ENCODE assay signal across 7 mouse cellular contexts in the genomic region with DNA sequence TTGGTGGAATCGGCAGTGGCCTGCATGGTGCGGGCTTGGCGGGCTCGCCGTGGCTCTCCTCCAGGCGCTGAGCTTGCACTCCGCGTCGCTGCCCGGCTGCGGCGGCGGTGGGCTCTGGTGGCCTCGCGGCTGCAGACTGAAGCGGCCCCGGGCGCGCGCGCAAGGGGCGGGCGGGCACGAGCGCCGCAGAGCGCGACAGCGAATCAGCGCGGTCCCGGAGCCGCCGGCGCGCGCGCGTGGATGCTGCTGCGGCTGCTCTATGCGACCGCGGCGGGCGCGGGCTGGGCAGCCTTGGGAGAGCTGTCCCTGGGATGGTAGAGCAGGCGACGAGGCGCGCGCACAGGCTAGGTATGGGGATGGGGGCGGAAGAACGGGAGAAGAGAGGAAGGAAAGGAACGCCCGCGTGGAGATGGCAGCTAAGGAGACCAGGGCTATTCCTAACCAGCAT. TPM values are rescaled to one million over a fixed set of nuclear protein-coding genes. Genes with fewer than 3 reads are reported as not detected.
DNase-seq lines count a peak whose midpoint lies in the region; ATAC-seq and TF ChIP-seq lines count a peak whose summit lies in the region.

No protein-coding gene starts in this region.

- no peaks in the 10 kb centered on the region for H3K9me3 ChIP-seq in hindbrain, embryonic 14.5 days (ENCODE audit: control insufficient read depth, low read length)
- H3K9me3 ChIP-seq in midbrain, embryonic 14.5 days (ENCODE audit: control insufficient read depth, low read length) = no peaks in the 10 kb centered on the region
- no peaks in the 10 kb centered on the region for H3K9me3 ChIP-seq in stomach, postnatal 0 days (ENCODE audit: control insufficient read depth, low read length)

- intact Hi-C loops in left cerebral cortex, postnatal 36 days (cut with DNase I) = loop anchor here (2.0 to 5.0 kb wide), 4 partner anchors 134 to 524 kb away; partner anchors contain the start of genes Jkamp, L3hypdh and Rtn1

- peak overlapping the region; percentile 64 for H3K4me3 ChIP-seq in hindbrain, embryonic 14.5 days (replicated peaks; ENCODE audit: low read length)
- H3K4me3 ChIP-seq in midbrain, embryonic 14.5 days (replicated peaks; ENCODE audit: low read depth, low read length) = peak overlapping the region; percentile 76
- peak overlapping the region; percentile 45 for H3K4me3 ChIP-seq in stomach, postnatal 0 days (ENCODE audit: low read depth, low read length)

- under 1% methylated on average over 55 of the region's 56 CpGs for WGBS in hindbrain, embryonic 14.5 days
- under 1% methylated on average over 54 of the region's 56 CpGs for WGBS in midbrain, embryonic 14.5 days
- WGBS in stomach, postnatal 0 days = under 1% methylated on average over 56 of the region's 56 CpGs

- no peak for TF ChIP-seq EP300 in stomach, postnatal 0 days (optimal IDR thresholded peaks at IDR 0.05)

- ATAC-seq in hindbrain, embryonic 14.5 days (ENCODE audit: low FRiP score) = peak; percentile 96
- peak; percentile 95 for ATAC-seq in midbrain, embryonic 14.5 days (ENCODE audit: low FRiP score, low TSS enrichment)
- peak; percentile 75 for ATAC-seq in stomach, postnatal 0 days (ENCODE audit: low FRiP score, low TSS enrichment)

- H3K4me2 ChIP-seq in hindbrain, embryonic 14.5 days (replicated peaks) = peak overlapping the region; percentile 86
- peak overlapping the region; percentile 81 for H3K4me2 ChIP-seq in midbrain, embryonic 14.5 days (ENCODE audit: low read length)
- peak overlapping the region; percentile 88 for H3K4me2 ChIP-seq in stomach, postnatal 0 days (replicated peaks; ENCODE audit: low read depth)

- peak; percentile 95 for DNase-seq in brain, adult 2 months (ENCODE audit: low read depth, low spot score)
- DNase-seq in cerebellum, postnatal 36 days = peak; percentile 85 to 90
- peak; percentile 83 to 86 for DNase-seq in frontal cortex, postnatal 36 days (ENCODE audit: low spot score in 2 of 2)
- peak; percentile 95 for DNase-seq in hindbrain, embryonic 14.5 days (ENCODE audit: low spot score)
- DNase-seq in left cerebral cortex, postnatal 36 days (ENCODE audit: low spot score in 2 of 2) = peak; percentile 84 to 91
- DNase-seq in midbrain, embryonic 14.5 days = peak; percentile 98
- peak; percentile 64 for DNase-seq in stomach, postnatal 0 days (ENCODE audit: low spot score)

- H3K27me3 ChIP-seq in hindbrain, embryonic 14.5 days (ENCODE audit: control insufficient read depth, insufficient read depth, low read length) = no peaks in the 10 kb centered on the region
- no peaks in the 10 kb centered on the region for H3K27me3 ChIP-seq in midbrain, embryonic 14.5 days (ENCODE audit: control insufficient read depth, insufficient read depth, low read length)
- no peaks in the 10 kb centered on the region for H3K27me3 ChIP-seq in stomach, postnatal 0 days (ENCODE audit: control insufficient read depth, insufficient read depth, low read length)

- H3K36me3 ChIP-seq in hindbrain, embryonic 14.5 days (replicated peaks; ENCODE audit: control insufficient read depth, insufficient read depth) = 0 out of 2 replicates have a peak, but pooled peaks cover 4% of the 10 kb centered on the region
- peaks cover 8% of the 10 kb centered on the region; the same call in 1 of the 2 replicates for H3K36me3 ChIP-seq in midbrain, embryonic 14.5 days (ENCODE audit: control insufficient read depth, insufficient read depth, low read length)
- H3K36me3 ChIP-seq in stomach, postnatal 0 days (ENCODE audit: control insufficient read depth, insufficient read depth, low read length) = no peaks in the 10 kb centered on the region

- peak overlapping the region; percentile 87 for H3K9ac ChIP-seq in hindbrain, embryonic 14.5 days
- peak overlapping the region; percentile 92 for H3K9ac ChIP-seq in midbrain, embryonic 14.5 days (replicated peaks; ENCODE audit: low read length)
- H3K9ac ChIP-seq in stomach, postnatal 0 days (ENCODE audit: low read length) = 0 out of 2 replicates have a peak overlapping the region, but pooled peaks have one; percentile 35

- TF ChIP-seq CTCF in stomach, postnatal 0 days (IDR thresholded peaks at IDR 0.05; ENCODE audit: low read depth) = no peak

- H3K27ac ChIP-seq in hindbrain, embryonic 14.5 days = peak overlapping the region; percentile 97
- peak overlapping the region; percentile 98 for H3K27ac ChIP-seq in midbrain, embryonic 14.5 days (replicated peaks; ENCODE audit: low read depth, low read length)
- no peak overlapping the region for H3K27ac ChIP-seq in stomach, postnatal 0 days (replicated peaks)

- H3K4me1 ChIP-seq in hindbrain, embryonic 14.5 days (replicated peaks; ENCODE audit: control insufficient read depth, insufficient read depth, low read length) = peaks cover 37% of the 10 kb centered on the region
- peaks cover 44% of the 10 kb centered on the region for H3K4me1 ChIP-seq in midbrain, embryonic 14.5 days (ENCODE audit: control insufficient read depth, insufficient read depth, low read length)
- no peaks in the 10 kb centered on the region for H3K4me1 ChIP-seq in stomach, postnatal 0 days (replicated peaks; ENCODE audit: control insufficient read depth, insufficient read depth)

RNA-seq across cellular contexts. Expression of gene Ccdc175, which starts 51.8 kb away (rescaled TPM):
- polyA plus RNA-seq in hindbrain, embryonic 14.5 days (2014; fragmentation: Nextera tagmentation; extraction: Ambion mirVana) = 0.08 TPM in 1 of 2 replicates, not detected in the other
- total RNA-seq in left cerebral cortex, postnatal 36 days (2021) = not detected
- 0.08 and 0.11 TPM in 2 replicates for polyA plus RNA-seq in midbrain, embryonic 14.5 days (2014; fragmentation: Nextera tagmentation; extraction: Ambion mirVana)
- polyA plus RNA-seq in stomach, postnatal 0 days (2015; fragmentation: Nextera tagmentation; extraction: Ambion mirVana) = not detected in 2 replicates

Comparison
In these comparisons a context has a peak if more than half of its experiments do, and no peak if none do; other contexts are left out.
1. H3K9ac ChIP-seq: peak in every context shown above with its lines; median percentile 92 in midbrain, embryonic 14.5 days; 87 in hindbrain, embryonic 14.5 days; 35 in stomach, postnatal 0 days.